ENCODE assay signal across 9 mouse cellular contexts in the genomic region with DNA sequence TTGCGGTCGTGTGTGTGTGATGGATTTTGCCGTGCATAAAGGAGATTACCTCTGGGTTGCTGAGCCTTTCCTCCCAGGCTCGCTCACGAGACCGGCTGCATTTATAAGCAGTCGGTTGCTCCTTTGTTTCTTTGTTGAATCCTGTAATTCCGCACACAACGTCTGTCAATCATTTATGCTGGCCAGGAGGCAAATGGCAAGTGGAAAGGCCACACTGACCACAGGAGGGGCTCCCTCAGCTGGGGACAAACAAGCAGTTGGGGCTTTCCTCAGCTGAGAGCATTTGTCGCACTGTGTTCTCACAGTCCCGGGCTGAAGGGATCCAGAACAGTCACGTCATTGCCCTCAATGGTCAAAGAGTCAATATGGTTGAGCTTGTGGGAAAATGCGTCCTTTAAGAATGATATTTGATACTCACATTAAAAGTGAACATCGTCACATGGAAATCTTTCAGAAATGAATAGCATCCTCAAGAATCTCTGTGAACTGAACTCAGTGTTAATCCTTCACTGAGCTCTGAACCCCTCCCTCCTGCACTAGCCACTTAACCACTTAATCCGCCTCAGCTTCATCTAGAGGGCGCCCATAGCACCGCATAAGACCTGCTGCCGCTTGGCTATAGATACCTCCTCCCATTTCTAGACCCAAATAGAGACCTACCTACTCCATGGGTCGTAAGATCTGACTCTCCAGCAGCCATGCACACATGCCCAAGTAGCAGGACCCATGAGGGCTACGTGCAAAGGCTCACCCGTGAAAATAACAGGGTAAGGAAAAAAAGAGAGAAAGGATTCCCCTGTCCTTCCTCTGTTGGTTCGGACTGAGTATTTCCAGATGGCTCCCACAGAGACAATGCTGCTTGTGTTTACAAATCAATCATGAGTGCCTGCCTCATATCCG. TPM values are rescaled to one million over a fixed set of nuclear protein-coding genes. Genes with fewer than 3 reads are reported as not detected.
A peak's percentile ranks its signal among the peaks of the same experiment; 100 is the strongest.
DNase-seq lines count a peak whose midpoint lies in the region; ATAC-seq and TF ChIP-seq lines count a peak whose summit lies in the region.
"Had no signal": no experiment of that assay in that cellular context is flagged by ENCODE, and none has a peak within 500 bp of the region (broad histone marks: within the 10 kb centered on the region; RNA-seq: fewer than 3 reads in every experiment).

No protein-coding gene starts in this region.

- peak; percentile 56 for TF ChIP-seq CTCF in Patski (IDR thresholded peaks at IDR 0.05)

- ATAC-seq in Patski = peak; percentile 19
- ATAC-seq in forebrain, embryonic 15.5 days (replicated peaks) = peak; percentile 63
- peak; percentile 75 for ATAC-seq in midbrain, embryonic 15.5 days (replicated peaks)
- no peak for ATAC-seq in activated CD4-positive, CD25-positive, alpha-beta regulatory T cell, adult 4 months

- POLR2A ChIA-PET in Patski (lab: Charles Lee) = interaction anchor here (1.1 kb wide), 1 partner anchor 27 kb away, joined by 3 read pairs; no protein-coding TSS in a partner anchor

- CTCF ChIA-PET in Patski (lab: Charles Lee) = interaction anchor here (1.4 kb wide), 1 partner anchor 71 kb away, joined by 4 read pairs; no protein-coding TSS in a partner anchor

- in situ Hi-C loops in Patski (cut with MboI; ENCODE audit: low pct_unique_long_range_greater_than_20kb) = no loop called here

- H3K9me3 ChIP-seq in forebrain, embryonic 15.5 days = no peaks in the 10 kb centered on the region
- no peaks in the 10 kb centered on the region for H3K9me3 ChIP-seq in midbrain, embryonic 15.5 days
- H3K9me3 ChIP-seq: heart, embryonic 15.5 days; liver, embryonic 15.5 days had no signal

- H3K9ac ChIP-seq in forebrain, embryonic 15.5 days (replicated peaks) = peak overlapping the region; percentile 54
- H3K9ac ChIP-seq in midbrain, embryonic 15.5 days = peak overlapping the region; percentile 45
- H3K9ac ChIP-seq: heart, embryonic 15.5 days; liver, embryonic 15.5 days had no signal

- H3K27me3 ChIP-seq in Patski = no peaks in the 10 kb centered on the region
- no peaks in the 10 kb centered on the region for H3K27me3 ChIP-seq in forebrain, embryonic 15.5 days
- H3K27me3 ChIP-seq in midbrain, embryonic 15.5 days (replicated peaks) = no peaks in the 10 kb centered on the region
- H3K27me3 ChIP-seq: heart, embryonic 15.5 days; liver, embryonic 15.5 days had no signal

- H3K4me3 ChIP-seq in forebrain, embryonic 15.5 days = peak overlapping the region; percentile 38
- peak overlapping the region; percentile 28 for H3K4me3 ChIP-seq in midbrain, embryonic 15.5 days
- H3K4me3 ChIP-seq: heart, embryonic 15.5 days; liver, embryonic 15.5 days had no signal

- H3K27ac ChIP-seq in forebrain, embryonic 15.5 days (replicated peaks) = peak overlapping the region; percentile 97
- peak overlapping the region; percentile 94 for H3K27ac ChIP-seq in midbrain, embryonic 15.5 days
- H3K27ac ChIP-seq: heart, embryonic 15.5 days; liver, embryonic 15.5 days had no signal

- H3K36me3 ChIP-seq in forebrain, embryonic 15.5 days = no peaks in the 10 kb centered on the region
- no peaks in the 10 kb centered on the region for H3K36me3 ChIP-seq in midbrain, embryonic 15.5 days (replicated peaks)
- H3K36me3 ChIP-seq: heart, embryonic 15.5 days; liver, embryonic 15.5 days had no signal

- peak overlapping the region; percentile 69 for H3K4me2 ChIP-seq in forebrain, embryonic 15.5 days (replicated peaks)
- H3K4me2 ChIP-seq in midbrain, embryonic 15.5 days = peak overlapping the region; percentile 48
- H3K4me2 ChIP-seq: heart, embryonic 15.5 days; liver, embryonic 15.5 days had no signal

- peak; percentile 27 for DNase-seq in ES-CJ7 (ENCODE audit: low read depth, low spot score)
- DNase-seq in Patski (ENCODE audit: low read depth, low spot score) = peak; percentile 50
- no peak for DNase-seq in thymus, postnatal 4 days
- no peak for DNase-seq in cerebellum, adult 11 months

- H3K4me1 ChIP-seq in forebrain, embryonic 15.5 days = peaks cover 61% of the 10 kb centered on the region
- peaks cover 67% of the 10 kb centered on the region for H3K4me1 ChIP-seq in midbrain, embryonic 15.5 days
- H3K4me1 ChIP-seq: heart, embryonic 15.5 days; liver, embryonic 15.5 days had no signal

- 2% methylated on average over 23 of the region's 23 CpGs for WGBS in forebrain, embryonic 15.5 days
- 5% methylated on average over 23 of the region's 23 CpGs for WGBS in midbrain, embryonic 15.5 days

RNA-seq across cellular contexts. Expression of gene Kif21a, which starts 32.2 kb away (rescaled TPM):
- 32.5 TPM for polyA plus RNA-seq in Patski (2021)
- polyA plus RNA-seq in forebrain, embryonic 15.5 days (2015; fragmentation: Nextera tagmentation; extraction: Ambion mirVana) = 52.3 and 54.2 TPM in 2 replicates
- polyA plus RNA-seq in midbrain, embryonic 15.5 days (2015; fragmentation: Nextera tagmentation; extraction: Ambion mirVana) = 50.3 and 50.9 TPM in 2 replicates
- not detected for polyA plus RNA-seq in activated CD4-positive, CD25-positive, alpha-beta regulatory T cell, adult 4 months (2017; shearing (Covaris generic))

Comparison
In these comparisons a context has a peak if more than half of its experiments do, and no peak if none do; other contexts are left out.
1. DNase-seq: peak in ES-CJ7 (single experiment) and Patski (single experiment); none in thymus, postnatal 4 days (single experiment) and cerebellum, adult 11 months (single experiment).
2. RNA of gene Kif21a, which starts 32.2 kb away (polyA plus RNA-seq): 52.3 to 54.2 TPM in forebrain, embryonic 15.5 days, 50.3 to 50.9 TPM in midbrain, embryonic 15.5 days and 32.5 TPM in Patski (single experiment); not detected in activated CD4-positive, CD25-positive, alpha-beta regulatory T cell, adult 4 months; every median in the first group is over 10 times any median in the second.